Mouse (Mus musculus) thymus, postnatal 36 days (tissue): ENCODE data around the gene Sim2.
A peak's percentile ranks its signal among the peaks of the same experiment; 100 is the strongest.

Experiments
- DNase-seq, 2 experiments: peaks; one replicate each; pipeline ENCODE4 v3.0.0; 2022; ENCODE audit warnings: mixed read lengths in 2 of 2

Gene Sim2

DNA sequence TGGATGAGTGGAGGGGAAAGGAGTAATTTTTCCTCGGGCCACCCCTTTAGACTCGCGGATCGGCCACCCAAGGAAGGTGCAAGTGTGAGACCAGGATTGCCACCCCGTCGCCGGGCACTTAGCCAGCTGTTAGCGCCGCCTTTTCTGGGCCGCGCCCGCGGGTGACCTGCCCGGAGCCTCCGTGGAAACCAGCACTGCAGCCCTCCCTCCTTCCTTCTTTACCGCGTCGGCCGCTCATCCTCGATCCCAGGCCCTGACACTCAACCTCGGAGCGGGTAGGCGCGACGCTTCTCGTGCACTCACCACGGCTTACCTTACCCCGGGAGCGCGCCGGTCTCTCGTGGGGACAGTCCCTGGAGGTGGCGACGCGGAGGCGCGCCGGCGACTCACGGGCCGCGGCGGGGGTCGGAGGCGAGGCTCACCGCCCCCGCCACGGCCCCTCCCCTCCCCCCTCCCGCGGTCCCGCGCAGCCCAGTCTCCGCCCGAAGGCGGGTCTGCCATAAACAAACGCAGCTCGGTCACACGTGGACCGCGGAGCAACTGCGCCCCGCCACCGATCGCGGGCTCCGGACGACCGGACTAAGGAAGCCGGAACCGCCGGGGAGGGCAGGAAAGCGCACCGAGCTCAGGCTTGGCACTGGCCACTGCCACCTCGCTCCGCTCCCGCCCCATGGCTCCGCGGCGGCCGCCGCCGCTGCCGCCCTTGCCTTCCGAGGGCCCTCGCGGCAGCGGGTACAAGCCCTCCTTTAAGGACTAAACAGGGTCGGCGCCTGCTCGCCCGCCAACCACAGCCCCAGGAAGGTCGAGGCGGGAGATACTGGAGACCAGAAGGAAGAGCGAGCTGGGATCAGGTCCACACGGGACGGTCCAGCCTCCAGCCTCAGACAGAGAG lies at the start of gene Sim2:
Sim2 (plus strand) TSS at position 221 of the 892 bp plus-strand sequence.
- no peak for DNase-seq

GRCm38 (mm10) chr16:94037280-94037679 lies 47.5 kb upstream of the Sim2 start:
- no peak for DNase-seq

DNA sequence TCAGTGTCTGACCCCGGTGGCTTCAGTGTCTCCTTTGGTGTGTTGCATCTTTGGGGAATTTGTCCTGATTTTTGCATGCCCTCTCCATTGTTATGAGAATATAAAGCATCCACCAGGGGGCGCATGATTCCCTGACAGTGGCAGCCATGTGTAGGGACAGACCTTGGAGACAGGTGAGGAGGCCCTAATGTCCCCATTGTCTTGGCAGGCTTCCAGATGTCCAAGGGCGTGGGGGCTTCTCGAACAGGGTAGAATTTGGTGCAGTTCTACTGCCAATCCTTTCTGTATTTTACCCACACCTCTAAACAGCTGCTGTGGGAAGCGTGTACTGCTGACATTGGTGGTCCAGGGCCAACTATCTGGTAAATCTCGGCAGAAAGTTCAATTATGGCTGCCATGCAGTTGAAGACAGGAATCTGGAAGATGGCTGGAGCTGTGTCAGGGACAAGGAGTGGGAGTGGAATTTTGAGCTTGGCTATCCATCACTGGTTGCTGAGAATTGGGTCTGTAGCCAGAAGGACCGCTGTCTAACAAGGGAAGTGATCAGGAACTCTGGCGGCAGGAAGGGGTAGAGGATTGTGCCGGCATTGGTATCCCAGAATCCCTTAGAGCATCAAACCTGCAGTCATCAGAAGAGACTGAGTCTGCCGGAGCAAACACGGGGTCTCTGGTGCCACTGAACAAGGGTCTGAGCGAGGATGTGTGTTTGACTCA lies 46.3 kb upstream of the Sim2 start:
- peak; percentile 49 to 53 for DNase-seq

DNA sequence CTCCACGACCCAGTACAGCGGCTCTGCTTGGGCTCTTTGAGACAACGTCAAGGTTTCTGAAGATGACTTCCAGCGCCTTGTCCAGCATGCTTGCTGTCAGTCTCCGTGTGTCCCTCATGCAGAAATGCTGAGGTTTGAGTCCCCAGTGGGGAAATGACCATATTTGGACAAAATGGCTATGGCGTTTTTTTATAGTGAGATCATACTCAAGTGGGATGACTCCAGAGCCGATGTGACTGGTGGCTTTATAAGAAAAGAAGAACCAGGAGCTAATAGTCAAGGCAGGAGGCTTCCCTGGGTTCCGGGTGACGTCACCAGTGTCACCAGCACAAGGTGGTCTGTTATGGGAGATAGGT lies 45.8 kb upstream of the Sim2 start:
- DNase-seq: no peak

DNA sequence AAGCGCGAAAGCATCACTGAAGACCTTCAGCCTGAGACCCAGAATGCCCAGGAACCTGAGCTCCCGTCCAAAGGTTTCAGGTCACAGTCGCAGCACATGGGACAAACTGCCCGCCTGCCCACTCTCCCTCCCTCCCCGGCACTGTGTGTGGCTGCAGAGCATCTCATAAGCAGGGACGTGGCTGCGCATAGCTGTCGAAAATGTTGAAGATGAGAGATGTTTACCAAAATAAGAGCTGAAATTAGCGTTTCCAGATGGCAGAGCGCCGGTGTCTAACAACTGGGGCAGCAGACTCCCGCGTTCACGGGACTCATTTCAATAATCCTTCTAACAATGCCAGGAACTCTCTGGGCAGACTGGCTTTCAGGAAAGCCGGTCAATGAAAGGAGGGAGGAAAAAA lies 44.2 kb upstream of the Sim2 start:
- DNase-seq: no peak

DNA sequence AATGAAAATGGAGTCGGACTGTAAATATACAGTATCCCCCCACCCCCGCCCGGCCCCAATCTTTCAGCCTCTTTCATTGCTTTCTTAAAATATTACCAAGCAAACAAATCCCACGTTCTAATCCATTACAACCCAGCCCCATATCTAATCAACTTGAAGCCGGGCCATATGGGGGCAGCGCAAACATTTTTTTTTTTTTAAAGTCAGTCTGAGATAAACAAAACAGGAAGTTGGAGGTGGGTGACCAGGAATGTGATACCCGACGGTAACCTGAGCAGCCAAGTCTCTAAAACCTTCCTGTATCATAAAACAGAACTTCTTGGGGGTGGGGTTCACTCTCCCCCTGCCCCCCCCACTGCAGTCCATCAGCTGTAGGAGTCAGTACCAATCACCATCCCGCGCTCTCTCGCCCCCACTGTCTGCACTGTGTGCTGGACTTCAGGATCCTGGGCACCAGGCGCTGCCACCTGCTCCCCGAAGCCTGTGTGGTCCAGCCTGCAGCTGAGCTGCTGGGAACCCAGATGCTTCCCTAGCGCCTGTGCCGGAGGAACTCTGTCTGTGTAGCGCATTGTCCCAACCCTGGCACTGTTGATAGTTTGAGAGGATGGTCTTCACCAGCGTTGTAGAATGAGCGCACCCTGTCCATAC lies 43.5 kb upstream of the Sim2 start:
- no peak for DNase-seq

DNA sequence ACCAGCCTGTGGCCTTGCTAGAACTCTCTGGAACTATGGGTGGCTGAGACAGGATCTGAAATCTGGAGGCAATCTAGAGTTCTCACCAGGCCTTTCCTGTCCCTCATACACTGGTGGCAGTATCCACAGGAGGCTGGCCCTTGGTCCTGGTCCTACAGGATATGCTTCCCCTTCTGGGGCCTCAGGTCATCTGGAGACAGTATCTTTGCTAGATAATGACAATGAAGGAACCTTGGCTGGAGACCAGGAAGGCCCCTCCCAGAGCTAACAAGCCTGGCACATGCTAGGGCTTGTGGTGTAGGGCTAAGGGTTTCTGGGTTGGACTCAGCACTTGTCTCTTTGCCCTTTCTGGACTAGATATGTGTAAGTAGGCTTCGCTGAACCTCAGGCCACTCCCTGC lies 40.9 kb upstream of the Sim2 start:
- no peak for DNase-seq

- DNase-seq: no peak
Measured at GRCm38 (mm10) chr16:94044996-94045395, 39.7 kb upstream of the Sim2 start.

DNA sequence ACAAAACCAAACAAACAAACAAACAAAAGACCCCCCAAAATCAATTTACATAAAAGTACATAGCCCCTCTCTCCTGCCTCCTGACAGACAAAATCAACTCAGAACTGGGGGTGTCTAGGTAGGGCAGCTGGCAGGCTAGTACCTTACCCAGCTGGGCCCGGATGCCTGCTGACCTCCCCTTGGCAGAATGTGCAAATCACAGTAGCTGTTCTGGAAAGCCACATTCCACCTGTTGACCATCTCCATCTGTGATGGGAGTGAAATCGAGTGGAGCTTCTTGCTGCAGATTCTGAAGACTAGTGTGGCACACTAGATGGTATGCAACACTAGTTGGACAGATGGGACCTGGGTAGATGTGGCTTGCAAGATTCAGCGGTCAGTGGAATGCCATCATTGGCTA lies 34.4 kb upstream of the Sim2 start:
- DNase-seq: no peak

DNA sequence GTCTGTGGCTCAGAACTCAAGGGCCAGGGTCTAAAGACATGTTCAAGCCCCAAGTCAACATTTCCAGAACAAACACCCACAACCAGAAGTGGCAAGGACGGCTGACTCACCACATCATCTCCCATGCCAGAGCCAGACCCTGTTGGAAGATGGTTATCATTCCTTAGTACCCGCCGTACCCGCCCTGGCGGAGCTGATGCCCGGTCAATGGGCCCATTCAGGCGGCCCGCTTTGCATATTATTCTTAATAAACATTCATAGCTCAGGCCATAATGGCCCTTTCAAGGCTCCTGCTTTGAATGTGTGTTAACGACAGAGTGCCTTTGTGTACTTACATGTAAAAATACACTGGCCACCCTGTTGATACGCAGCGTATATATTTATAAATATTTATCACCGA lies 29.6 kb upstream of the Sim2 start:
- DNase-seq: no peak

- no peak for DNase-seq
Measured at GRCm38 (mm10) chr16:94055576-94055975, 29.2 kb upstream of the Sim2 start.

DNA sequence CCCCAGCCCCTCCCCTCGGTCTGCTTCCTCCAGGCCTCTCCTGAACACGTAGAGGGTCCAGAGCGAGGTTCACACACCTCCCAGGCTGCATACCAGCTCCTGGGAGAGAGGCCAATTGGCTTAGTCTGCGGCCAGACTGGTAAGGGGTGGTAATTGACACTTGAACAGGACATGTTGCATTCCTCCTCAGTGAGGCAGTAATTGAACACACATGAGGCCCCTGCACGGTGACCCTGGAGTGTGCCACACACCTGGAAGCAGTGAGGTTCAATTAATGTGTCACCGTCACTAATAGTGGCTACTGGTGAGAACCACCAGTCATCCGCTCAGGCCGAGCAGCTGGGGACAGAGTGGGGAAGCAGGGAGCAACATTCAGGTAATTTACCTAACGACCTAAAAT lies 24.9 kb upstream of the Sim2 start:
- DNase-seq: no peak

GRCm38 (mm10) chr16:94064211-94064610 lies 20.5 kb upstream of the Sim2 start:
- no peak for DNase-seq

DNA sequence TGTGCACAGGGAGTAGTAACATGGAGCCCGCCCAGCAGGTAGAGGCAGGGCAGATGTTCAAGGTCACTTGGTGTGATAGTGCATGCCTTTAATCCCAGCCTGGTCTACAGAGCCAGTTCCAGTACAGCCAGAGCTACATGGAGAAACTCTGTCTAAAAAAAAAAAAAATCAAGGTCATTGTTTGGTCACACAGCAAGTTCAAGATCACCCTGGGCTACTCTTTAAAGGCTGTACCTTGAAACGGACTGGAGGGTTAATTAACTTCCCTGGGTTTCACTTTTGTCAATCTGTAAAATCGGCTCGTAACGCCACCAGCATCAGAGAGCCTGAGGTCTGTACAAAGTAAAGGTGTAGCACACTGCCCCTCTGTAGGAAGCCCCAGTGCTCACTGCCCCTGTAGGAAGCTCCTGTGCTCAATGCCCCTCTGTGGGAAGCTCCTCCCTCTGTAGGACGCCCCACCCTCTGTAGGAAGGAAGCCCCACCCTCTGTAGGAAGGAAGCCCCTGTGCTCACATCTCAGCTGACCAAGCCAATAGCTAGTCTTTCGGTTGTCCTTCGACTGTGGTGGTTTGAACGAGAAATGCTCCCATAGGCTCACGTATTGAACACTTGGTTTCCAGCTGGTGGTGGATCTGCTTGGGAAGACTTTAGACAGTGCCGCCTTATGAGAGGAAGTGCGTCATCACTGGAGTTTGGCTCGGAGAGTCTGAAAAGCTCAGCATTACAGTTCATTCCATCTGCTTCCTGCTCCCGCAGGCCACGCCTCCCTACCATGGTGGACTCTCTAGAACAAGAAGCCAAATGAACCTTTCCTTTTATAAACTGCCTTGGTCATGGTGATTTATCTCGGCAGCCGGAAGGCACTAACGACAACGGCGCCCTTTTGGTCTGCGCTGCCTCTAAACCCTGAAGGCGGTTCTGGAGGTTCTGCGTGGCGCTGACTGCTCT lies 18.7 kb upstream of the Sim2 start:
- no peak for DNase-seq

- no peak for DNase-seq
Measured at GRCm38 (mm10) chr16:94066771-94067170, 18.0 kb upstream of the Sim2 start.

DNA sequence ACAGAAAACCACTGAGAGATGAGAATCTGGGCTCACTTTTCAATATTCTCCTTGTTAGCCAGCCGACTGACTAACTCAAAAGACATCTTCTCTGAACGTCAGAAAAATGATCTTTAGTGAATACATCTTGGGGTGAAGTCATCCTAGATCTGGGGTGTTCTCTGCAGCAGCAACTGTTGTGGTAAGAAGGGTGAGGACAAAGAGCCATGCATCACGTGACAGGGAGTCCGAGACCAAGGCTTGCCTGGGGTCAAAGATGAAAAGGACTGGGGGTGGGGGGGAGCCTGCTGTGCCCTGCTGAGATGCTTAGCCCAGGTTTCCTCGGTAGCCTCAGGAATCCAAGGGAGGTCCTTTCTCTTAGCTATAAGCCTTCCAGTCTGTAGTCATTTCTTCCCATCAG lies 17.5 kb upstream of the Sim2 start:
- no peak for DNase-seq

DNA sequence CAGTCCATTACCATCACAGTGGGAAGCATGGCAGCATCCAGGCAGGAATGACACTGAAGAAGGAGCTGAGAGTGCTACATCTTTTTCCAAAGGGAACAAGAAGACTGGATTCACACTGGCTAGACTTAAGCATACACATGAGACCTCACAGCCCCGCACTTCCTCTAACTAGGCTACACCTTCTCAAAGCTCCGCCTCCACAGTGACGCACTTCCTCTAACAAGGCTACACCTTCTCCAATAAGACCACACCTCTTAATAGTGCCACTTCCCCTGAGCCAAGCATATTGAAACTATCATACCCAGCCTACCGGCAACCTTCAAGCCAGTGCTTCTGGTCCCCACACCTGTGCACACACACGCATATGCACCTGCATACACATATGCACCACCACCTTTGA lies 15.7 kb upstream of the Sim2 start:
- no peak for DNase-seq

GRCm38 (mm10) chr16:94070920-94071319 lies 13.8 kb upstream of the Sim2 start:
- no peak for DNase-seq

GRCm38 (mm10) chr16:94071468-94071867 lies 13.3 kb upstream of the Sim2 start:
- DNase-seq: no peak

DNA sequence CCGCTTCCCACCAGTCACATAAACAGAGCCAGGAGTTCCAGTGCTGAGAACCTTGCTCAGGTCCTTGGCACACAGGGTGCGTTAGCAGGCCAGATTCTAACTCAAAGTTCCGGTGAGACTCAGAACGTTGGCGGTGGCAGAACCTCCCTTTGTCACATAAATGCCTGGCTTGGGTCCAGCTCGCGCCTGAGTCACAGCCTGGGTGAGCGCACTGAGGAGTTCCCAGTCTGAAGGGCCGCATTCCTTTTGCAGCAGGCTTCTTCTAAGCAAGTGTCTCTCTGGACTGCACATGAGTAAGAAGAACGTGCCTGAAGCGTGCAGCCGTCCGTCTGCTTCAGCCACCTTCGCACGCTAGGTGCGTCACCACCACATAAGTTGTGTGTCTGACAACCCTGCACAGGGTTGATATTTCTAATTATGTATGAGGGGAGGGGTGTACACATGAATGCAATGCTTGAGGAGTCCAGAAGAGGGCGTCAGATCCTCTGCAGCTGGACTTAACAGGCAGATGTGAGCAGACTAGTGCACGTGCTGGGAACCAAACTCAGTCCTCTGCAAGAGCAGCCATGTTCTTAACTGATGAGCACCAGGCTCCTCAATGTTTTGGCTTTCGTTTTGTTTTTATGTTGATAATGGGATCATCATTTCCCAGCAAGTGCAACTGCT lies 9.2 kb upstream of the Sim2 start:
- no peak for DNase-seq

DNA sequence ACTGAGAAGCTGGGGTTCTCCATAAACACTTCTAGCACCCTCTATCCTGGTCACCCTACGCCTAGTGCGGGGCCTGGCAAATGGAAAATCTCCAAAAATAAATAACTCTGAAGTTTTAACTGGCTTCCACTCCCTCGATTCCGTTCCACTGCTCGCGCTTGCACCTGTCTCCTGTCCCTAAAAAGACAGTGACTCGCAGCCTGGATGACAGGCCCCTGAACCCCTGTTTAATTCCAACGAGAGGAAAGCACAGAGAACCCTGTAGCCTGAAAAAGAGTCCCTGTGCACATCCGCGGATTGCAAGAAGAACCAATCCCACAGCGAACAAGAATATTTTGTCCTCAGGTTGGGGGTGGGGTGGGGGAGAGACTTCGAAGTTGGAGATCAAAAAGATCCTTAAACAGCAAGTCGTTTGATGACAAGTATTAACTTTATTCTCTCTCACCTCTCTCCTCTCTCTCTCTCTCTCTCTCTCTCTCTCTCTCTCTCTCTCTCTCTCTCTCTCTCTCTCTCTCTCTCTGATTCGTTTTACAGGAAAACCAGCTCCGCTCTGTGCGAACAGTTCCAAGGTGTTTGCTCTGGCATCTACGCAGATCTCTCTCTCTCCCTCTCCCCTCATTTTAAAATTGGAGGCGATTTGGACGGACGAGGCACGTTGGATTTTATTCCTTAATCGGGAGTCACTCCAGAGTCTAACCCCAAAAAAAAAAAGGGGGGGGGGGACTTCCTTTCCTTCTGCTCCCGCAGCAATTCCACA lies 6.2 kb upstream of the Sim2 start:
- no peak for DNase-seq
